Mouse (Mus musculus): ENCODE measurements around the gene Hnrnpll. TPM values are rescaled to one million over a fixed set of nuclear protein-coding genes. Genes with fewer than 3 reads are reported as not detected.

Hnrnpll gene
- total RNA-seq (2023): 10 to 100 TPM; 72.3 to 79.6 TPM

GRCm38 (mm10) chr17:80061783-80062619 is at the start of gene Hnrnpll:
Gene Hnrnpll, minus strand, starts transcription at chr17:80062334.

Other genes with a start within 250 kb of the Hnrnpll start
- gene Atl2, start 166.2 kb downstream of the Hnrnpll start, total RNA-seq (2023): 10 to 100 TPM; 26.1 to 32.8 TPM
- gene Galm, start 65.1 kb upstream of the Hnrnpll start, total RNA-seq (2023): 10 to 100 TPM; 12.4 to 14.5 TPM
- 100 to 1,000 TPM; 140 to 148 TPM for gene Srsf7, start 145.0 kb upstream of the Hnrnpll start, total RNA-seq (2023)
- not detected for gene Ttc39d, start 145.1 kb upstream of the Hnrnpll start, total RNA-seq (2023)
- 1 to 10 TPM; 1.9 to 2.1 TPM for gene Gemin6, start 162.1 kb upstream of the Hnrnpll start, total RNA-seq (2023)
- gene Morn2, start 227.9 kb upstream of the Hnrnpll start, total RNA-seq (2023): 1 to 10 TPM in 1 of 2 experiments, not detected in 1; 1.4 TPM
- gene Dhx57, start 228.1 kb upstream of the Hnrnpll start, total RNA-seq (2023): 10 to 100 TPM; 10.2 to 12.0 TPM
- gene Arhgef33, start 245.1 kb upstream of the Hnrnpll start, total RNA-seq (2023): not detected

Data from neutrophil, adult 59 days (primary cell).